Mouse (Mus musculus) testis, postnatal 10 days (tissue): ENCODE data around the gene Daglb.
"Not testable (repeated sequence)": the region's sequence is repeated elsewhere in the genome, so short reads cannot be mapped to it uniquely, and the experiment has no call there.

Experiments
- DNase-seq: peaks from one replicate; pipeline ENCODE4 v3.0.0; 2021; ENCODE audit warnings: low spot score

Daglb gene

GRCm38 (mm10) chr5:143487193-143487592, 22.8 kb downstream of the Daglb start:
- DNase-seq = no peak

- DNase-seq = no peak
Measured at GRCm38 (mm10) chr5:143487998-143488397, 23.6 kb downstream of the Daglb start.

- DNase-seq = no peak
Measured at GRCm38 (mm10) chr5:143489749-143490342, 25.5 kb downstream of the Daglb start.

GRCm38 (mm10) chr5:143491736-143492135, 27.4 kb downstream of the Daglb start:
- DNase-seq = no peak

- DNase-seq = no peak
Measured at GRCm38 (mm10) chr5:143493163-143493562, 28.8 kb downstream of the Daglb start.

GRCm38 (mm10) chr5:143495708-143496107, 31.3 kb downstream of the Daglb start:
- no peak for DNase-seq

- DNase-seq = no peak
Measured at GRCm38 (mm10) chr5:143497451-143497850, 33.1 kb downstream of the Daglb start.

- DNase-seq = no peak
Measured at GRCm38 (mm10) chr5:143499197-143499596, 34.8 kb downstream of the Daglb start.

GRCm38 (mm10) chr5:143499686-143500085, 35.3 kb downstream of the Daglb start:
- no peak for DNase-seq

- not testable (repeated sequence) for DNase-seq
Measured at GRCm38 (mm10) chr5:143500711-143501110, 36.3 kb downstream of the Daglb start.

GRCm38 (mm10) chr5:143501140-143501539, 36.8 kb downstream of the Daglb start:
- no peak for DNase-seq

- no peak for DNase-seq
Measured at GRCm38 (mm10) chr5:143501649-143502048, 37.3 kb downstream of the Daglb start.

GRCm38 (mm10) chr5:143502899-143503557, 38.6 kb downstream of the Daglb start:
- DNase-seq = no peak

GRCm38 (mm10) chr5:143503740-143504139, 39.4 kb downstream of the Daglb start:
- DNase-seq = no peak

- no peak for DNase-seq
Measured at GRCm38 (mm10) chr5:143504453-143504852, 40.1 kb downstream of the Daglb start.

GRCm38 (mm10) chr5:143505056-143505455, 40.7 kb downstream of the Daglb start:
- DNase-seq = no peak

GRCm38 (mm10) chr5:143505545-143505944, 41.2 kb downstream of the Daglb start:
- DNase-seq = no peak

- no peak for DNase-seq
Measured at GRCm38 (mm10) chr5:143509294-143509693, 44.9 kb downstream of the Daglb start.

- no peak for DNase-seq
Measured at GRCm38 (mm10) chr5:143509737-143510136, 45.4 kb downstream of the Daglb start.

- DNase-seq = no peak
Measured at GRCm38 (mm10) chr5:143511577-143511976, 47.2 kb downstream of the Daglb start.

GRCm38 (mm10) chr5:143512305-143512704, 47.9 kb downstream of the Daglb start:
- DNase-seq = no peak

- DNase-seq = no peak
Measured at GRCm38 (mm10) chr5:143514878-143515277, 50.5 kb downstream of the Daglb start.

- DNase-seq = no peak
Measured at GRCm38 (mm10) chr5:143517005-143517404, 52.6 kb downstream of the Daglb start.

GRCm38 (mm10) chr5:143517436-143517835, 53.1 kb downstream of the Daglb start:
- DNase-seq = no peak
